Mouse (Mus musculus) spleen, adult 2 months (tissue): Measurements from ENCODE around the gene Sirt4. TPM values are rescaled to one million over a fixed set of nuclear protein-coding genes. Genes with fewer than 3 reads are reported as not detected.
"Not testable (repeated sequence)": the region's sequence is repeated elsewhere in the genome, so short reads cannot be mapped to it uniquely, and the experiment has no call there.

ENCODE experiments used
- DNase-seq, 2 experiments: peaks; one replicate each; pipeline versions ENCODE4 v3.0.0 to v3.0.0-alpha.2; 2012 to 2021; ENCODE audit warnings: low spot score in 2 of 2, low read depth in 1 of 2
- H3K27ac ChIP-seq: fragments of 200-500 bp; 2 replicates; pipeline ENCODE4 v1.5.1; 2012; ENCODE audit warnings: low read length, inconsistent platforms; ENCODE audit not compliant: insufficient read depth
- H3K27me3 ChIP-seq: fragments of 200-500 bp; 2 replicates; pipeline ENCODE4 v1.6.1; 2012; ENCODE audit warnings: mild to moderate bottlenecking, moderate library complexity, low read length, inconsistent platforms; ENCODE audit not compliant: control insufficient read depth, insufficient read depth
- H3K36me3 ChIP-seq: fragments of 200-500 bp; 2 replicates; pipeline ENCODE4 v1.6.1; 2012; ENCODE audit warnings: mild to moderate bottlenecking, low read length, inconsistent platforms; ENCODE audit not compliant: control insufficient read depth, insufficient read depth
- H3K4me1 ChIP-seq: fragments of 200-500 bp; 2 replicates; pipeline ENCODE4 v1.6.1; 2011; ENCODE audit warnings: inconsistent platforms; ENCODE audit not compliant: control insufficient read depth, insufficient read depth, insufficient read length
- H3K4me3 ChIP-seq: fragments of 200-500 bp; 2 replicates; pipeline ENCODE4 v1.5.1; 2011; ENCODE audit warnings: mild to moderate bottlenecking, inconsistent platforms; ENCODE audit not compliant: insufficient read depth, insufficient read length; ENCODE audit errors: extremely low read depth
- CTCF ChIP-seq: fragments of 200-500 bp; IDR thresholded peaks from 2 replicates; pipeline ENCODE4 v1.5.1; 2011; ENCODE audit warnings: mild to moderate bottlenecking, inconsistent platforms; ENCODE audit not compliant: insufficient read depth, insufficient read length, insufficient replicate concordance; ENCODE audit errors: extremely low read depth
- POLR2A ChIP-seq: fragments of 200-500 bp; IDR thresholded peaks from 2 replicates; pipeline ENCODE4 v1.6.1; 2011; ENCODE audit warnings: low read depth, low read length, inconsistent platforms
- WGBS: fragments of 180-500 bp; shearing (Covaris S2); methylation state at CpG from one replicate; pipeline ENCODE4 v1.1.7; 2018; 5-methylcytosine and 5-hydroxymethylcytosine counted together
- polyA plus RNA-seq: library from polyadenylated mRNA; depleted of rRNA; stranded (reverse); fragments of >200 nt; gene quantifications from 2 replicates; pipeline ENCODE4 v1.2.3, GENCODE M21; 2012

The Sirt4 gene
- polyA plus RNA-seq, 1 experiment = 19.6 TPM

GRCm38 (mm10) chr5:115508859-115509147 is 24.3 kb upstream of the Sirt4 start:
- no peaks in the 10 kb centered on the region for H3K27me3 ChIP-seq
- H3K4me3 ChIP-seq = no peak overlapping the region; the same call in 1 of the 2 replicates
- no peak for DNase-seq
- no peaks in the 10 kb centered on the region for H3K36me3 ChIP-seq
- no peak overlapping the region for H3K27ac ChIP-seq
- TF ChIP-seq CTCF (no peak), POLR2A (no peak)
- 25% methylated on average over 10 of the region's 10 CpGs for WGBS
- H3K4me1 ChIP-seq = peaks cover 19% of the 10 kb centered on the region; the same call in 1 of the 2 replicates

- TF ChIP-seq POLR2A = no peak
- no peak for TF ChIP-seq CTCF
- WGBS = 39% methylated on average over 18 of the region's 18 CpGs
- Histone ChIP-seq H3K27ac (peak overlapping the region; percentile 8; the same call in 1 of the 2 replicates), H3K27me3 (no peaks in the 10 kb centered on the region; the same call in 1 of the 2 replicates), H3K4me3 (peak overlapping the region; percentile 89; the same call in 1 of the 2 replicates), H3K36me3 (no peaks in the 10 kb centered on the region), H3K4me1 (peaks cover 19% of the 10 kb centered on the region; the same call in 1 of the 2 replicates)
- DNase-seq = no peak
Observed at GRCm38 (mm10) chr5:115507981-115508858, 23.7 kb upstream of the Sirt4 start.

DNA sequence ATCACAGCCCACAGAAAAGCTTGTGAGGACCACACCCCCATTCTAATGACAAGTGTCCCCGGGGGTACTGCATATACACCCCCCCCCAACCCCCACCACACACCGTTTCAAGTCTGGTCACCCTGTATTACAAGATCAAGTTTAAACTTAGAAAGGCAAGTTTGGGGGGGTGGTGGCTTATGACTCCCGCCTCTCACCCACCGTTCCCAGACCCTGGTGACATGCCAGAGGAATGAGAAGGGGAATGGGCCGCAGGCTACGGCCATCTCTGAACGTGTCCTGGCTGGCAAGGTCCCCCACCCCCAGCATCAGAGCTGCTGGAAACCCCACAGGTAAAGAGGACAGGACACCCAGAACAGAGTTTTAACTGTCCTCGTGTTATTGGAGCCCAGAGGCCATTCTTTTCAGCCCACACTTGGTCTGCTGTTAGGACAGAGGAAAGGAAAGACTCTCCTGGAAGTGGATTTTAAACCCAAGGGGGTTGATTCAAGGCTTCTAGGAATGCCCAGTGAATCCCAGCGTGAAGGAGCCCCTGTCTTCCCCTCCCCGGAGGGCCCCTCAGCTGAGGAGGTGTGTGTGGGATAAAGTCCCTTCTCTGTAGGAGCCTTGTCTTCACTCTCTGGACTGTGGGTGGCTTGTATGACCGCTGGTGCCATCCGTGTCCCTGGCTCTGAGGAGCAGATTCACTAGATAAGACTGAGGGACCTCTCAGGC is 22.9 kb upstream of the Sirt4 start:
- no peak for DNase-seq
- peaks cover 19% of the 10 kb centered on the region; the same call in 1 of the 2 replicates for H3K4me1 ChIP-seq
- H3K36me3 ChIP-seq = no peaks in the 10 kb centered on the region
- peak overlapping the region; percentile 89 for H3K4me3 ChIP-seq
- no peaks in the 10 kb centered on the region; the same call in 1 of the 2 replicates for H3K27me3 ChIP-seq
- 12% methylated on average over 12 of the region's 12 CpGs for WGBS
- H3K27ac ChIP-seq = peak overlapping the region; percentile 8; the same call in 1 of the 2 replicates
- TF ChIP-seq POLR2A = no peak
- TF ChIP-seq CTCF = no peak

DNA sequence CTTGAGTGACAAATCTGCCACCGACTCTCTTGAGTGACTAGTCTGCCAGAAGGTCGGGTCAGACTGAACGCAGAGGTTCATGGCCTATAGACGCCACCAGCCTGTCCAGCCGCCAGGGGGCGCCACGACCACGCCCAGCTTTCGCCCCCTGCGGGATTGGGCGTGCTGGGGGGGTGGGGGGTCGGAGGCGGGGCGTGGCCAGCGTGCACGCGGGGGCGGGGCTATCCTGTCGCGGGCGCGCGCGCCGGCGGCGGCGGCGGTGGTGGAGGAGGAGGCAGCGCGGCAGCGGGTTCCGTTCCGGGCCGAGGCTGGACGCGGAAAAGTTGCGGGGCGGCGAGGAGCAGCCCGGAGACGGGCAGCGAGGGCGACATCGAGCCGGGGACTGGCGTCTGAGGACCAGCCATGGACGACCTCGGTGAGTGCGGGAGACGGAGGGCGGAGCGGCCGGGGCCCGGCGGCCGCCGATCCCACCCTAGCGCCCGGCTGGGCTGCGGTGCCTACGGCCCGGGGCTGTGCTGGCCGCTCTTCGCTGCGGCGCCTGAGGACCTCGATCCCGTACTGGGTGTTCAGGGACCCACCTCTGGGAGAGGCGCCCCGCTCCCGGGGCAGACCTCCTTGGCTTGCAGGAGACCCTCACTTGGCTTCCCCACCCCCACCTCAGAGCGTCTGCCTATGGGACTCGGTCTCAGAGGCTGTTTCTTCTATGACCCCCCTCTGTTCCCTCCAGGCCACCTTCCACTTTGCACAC is 22.1 kb upstream of the Sirt4 start, which contains the start of gene Pxn:
TSS of gene Pxn (plus strand) at position 223 of the 748 bp plus-strand sequence.
- H3K27me3 ChIP-seq = no peaks in the 10 kb centered on the region; the same call in 1 of the 2 replicates
- WGBS = under 1% methylated on average over 48 of the region's 74 CpGs
- H3K27ac ChIP-seq = peak within 1 kb of the TSS; percentile 80
- H3K36me3 ChIP-seq = no peaks in the 10 kb centered on the region
- peak within 1 kb of the TSS; percentile 89 for H3K4me3 ChIP-seq
- peak; percentile 77 to 90 for DNase-seq
- peak; percentile 97 for TF ChIP-seq CTCF
- peak; percentile 93 for TF ChIP-seq POLR2A
- peaks cover 19% of the 10 kb centered on the region; the same call in 1 of the 2 replicates for H3K4me1 ChIP-seq

GRCm38 (mm10) chr5:115505617-115506016 is 21.1 kb upstream of the Sirt4 start:
- H3K27me3 ChIP-seq, H3K36me3 ChIP-seq, DNase-seq, H3K4me3 ChIP-seq, H3K27ac ChIP-seq: not testable (repeated sequence)
- 75% methylated on average over 4 of the region's 4 CpGs for WGBS
- H3K4me1 ChIP-seq = peaks cover 19% of the 10 kb centered on the region; the same call in 1 of the 2 replicates

DNA sequence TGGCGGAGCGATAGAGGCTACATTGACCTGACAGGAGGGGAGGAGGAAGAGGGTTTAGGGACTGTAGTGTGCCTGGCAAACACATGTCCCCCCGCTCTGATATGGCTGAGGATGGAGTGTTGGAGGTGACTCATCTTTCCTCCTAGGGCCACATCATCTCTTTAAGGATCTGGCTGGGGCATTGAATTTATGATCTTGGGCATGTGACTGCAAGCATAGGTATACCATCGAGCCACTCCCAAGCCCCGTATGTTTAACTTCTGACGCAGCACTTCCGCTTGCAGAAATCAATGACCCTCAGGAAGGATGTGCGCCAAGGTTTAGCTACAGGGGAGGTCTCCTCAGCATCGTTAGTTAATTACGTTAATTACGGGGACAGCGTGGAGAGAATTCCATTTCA is 18.5 kb upstream of the Sirt4 start:
- H3K36me3 ChIP-seq = no peaks in the 10 kb centered on the region
- H3K4me3 ChIP-seq = no peak overlapping the region
- 71% methylated on average over 12 of the region's 12 CpGs for WGBS
- H3K4me1 ChIP-seq = peaks cover 9% of the 10 kb centered on the region; the same call in 1 of the 2 replicates
- no peak for DNase-seq
- no peak overlapping the region for H3K27ac ChIP-seq
- no peak for TF ChIP-seq CTCF
- no peak for TF ChIP-seq POLR2A
- H3K27me3 ChIP-seq = no peaks in the 10 kb centered on the region; the same call in 1 of the 2 replicates
